ENCODE assay signal across 9 mouse cellular contexts in the genomic region with DNA sequence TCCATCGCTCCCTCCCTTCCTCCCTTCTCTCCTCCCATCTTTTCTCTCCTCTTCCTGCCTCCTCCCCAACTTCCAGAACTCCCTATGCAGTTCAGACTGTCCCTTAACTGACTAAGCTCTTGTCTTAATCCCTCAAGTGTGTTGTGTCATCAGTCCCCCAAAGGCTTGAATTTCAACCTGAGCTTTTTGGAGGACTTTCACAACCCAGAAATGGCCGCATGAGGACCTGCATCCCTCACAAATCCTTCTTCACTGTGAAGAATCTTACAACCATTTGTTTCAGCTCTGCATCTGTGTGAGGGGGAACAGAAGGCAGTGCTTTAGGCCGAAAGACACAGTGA. TPM values are rescaled to one million over a fixed set of nuclear protein-coding genes. Genes with fewer than 3 reads are reported as not detected.
DNase-seq lines count a peak whose midpoint lies in the region; ATAC-seq and TF ChIP-seq lines count a peak whose summit lies in the region.
"Had no signal": no experiment of that assay in that cellular context is flagged by ENCODE, and none has a peak within 500 bp of the region (broad histone marks: within the 10 kb centered on the region; RNA-seq: fewer than 3 reads in every experiment).

No protein-coding gene starts in this region.

- no peak overlapping the region for H3K9ac ChIP-seq in lung, embryonic 15.5 days
- H3K9ac ChIP-seq in forebrain, embryonic 13.5 days = peak overlapping the region; percentile 52; the same call in 1 of the 2 replicates
- no peak overlapping the region for H3K9ac ChIP-seq in stomach, embryonic 14.5 days (replicated peaks; ENCODE audit: low read depth, low read length)
- no peak overlapping the region for H3K9ac ChIP-seq in liver, postnatal 0 days (replicated peaks)

- WGBS in lung, embryonic 15.5 days = 38% methylated on average over 3 of the region's 3 CpGs
- WGBS in forebrain, embryonic 13.5 days = 50% methylated on average over 3 of the region's 3 CpGs
- WGBS in limb, embryonic 10.5 days = 46% methylated on average over 3 of the region's 3 CpGs
- WGBS in stomach, embryonic 14.5 days = 48% methylated on average over 3 of the region's 3 CpGs
- 43% methylated on average over 3 of the region's 3 CpGs for WGBS in liver, postnatal 0 days (ENCODE audit: insufficient replicate concordance)

- peak overlapping the region; percentile 51 for H3K4me2 ChIP-seq in lung, embryonic 15.5 days
- H3K4me2 ChIP-seq in forebrain, embryonic 13.5 days = peak overlapping the region; percentile 53
- peak overlapping the region; percentile 47 for H3K4me2 ChIP-seq in stomach, embryonic 14.5 days (replicated peaks; ENCODE audit: low read depth, low read length)
- no peak overlapping the region for H3K4me2 ChIP-seq in liver, postnatal 0 days (ENCODE audit: low read depth, low read length)

- TF ChIP-seq CTCF in liver, postnatal 0 days (IDR thresholded peaks at IDR 0.05; ENCODE audit: low read depth) = no peak

- H3K4me3 ChIP-seq in lung, embryonic 15.5 days = no peak overlapping the region
- no peak overlapping the region for H3K4me3 ChIP-seq in forebrain, embryonic 13.5 days
- H3K4me3 ChIP-seq in limb, embryonic 10.5 days = peak overlapping the region; percentile 44
- H3K4me3 ChIP-seq in stomach, embryonic 14.5 days (ENCODE audit: low read depth, low read length) = 0 out of 2 replicates have a peak overlapping the region, but pooled peaks have one; percentile 21
- no peak overlapping the region for H3K4me3 ChIP-seq in liver, postnatal 0 days (ENCODE audit: low read depth, low read length)

- no peak for TF ChIP-seq EP300 in liver, postnatal 0 days (IDR thresholded peaks at IDR 0.05; ENCODE audit: low read depth)

- H3K36me3 ChIP-seq in lung, embryonic 15.5 days = no peaks in the 10 kb centered on the region
- no peaks in the 10 kb centered on the region for H3K36me3 ChIP-seq in forebrain, embryonic 13.5 days (ENCODE audit: poor library complexity, severe bottlenecking)
- H3K36me3 ChIP-seq in limb, embryonic 10.5 days = no peaks in the 10 kb centered on the region
- no peaks in the 10 kb centered on the region for H3K36me3 ChIP-seq in stomach, embryonic 14.5 days (ENCODE audit: control insufficient read depth, insufficient read depth, low read length)
- no peaks in the 10 kb centered on the region for H3K36me3 ChIP-seq in liver, postnatal 0 days (replicated peaks; ENCODE audit: insufficient read depth, low read length)

- H3K27me3 ChIP-seq in lung, embryonic 15.5 days = no peaks in the 10 kb centered on the region
- peaks cover 4% of the 10 kb centered on the region; the same call in 1 of the 2 replicates for H3K27me3 ChIP-seq in forebrain, embryonic 13.5 days
- no peaks in the 10 kb centered on the region for H3K27me3 ChIP-seq in limb, embryonic 10.5 days (ENCODE audit: low read depth, poor library complexity, severe bottlenecking)
- no peaks in the 10 kb centered on the region for H3K27me3 ChIP-seq in stomach, embryonic 14.5 days (ENCODE audit: control insufficient read depth, insufficient read depth, low read length)
- no peaks in the 10 kb centered on the region for H3K27me3 ChIP-seq in liver, postnatal 0 days (ENCODE audit: insufficient read depth, low read length)

- H3K4me1 ChIP-seq in lung, embryonic 15.5 days = peaks cover 24% of the 10 kb centered on the region
- H3K4me1 ChIP-seq in forebrain, embryonic 13.5 days = peaks cover 16% of the 10 kb centered on the region
- H3K4me1 ChIP-seq in limb, embryonic 10.5 days = peaks cover 22% of the 10 kb centered on the region
- peaks cover 16% of the 10 kb centered on the region for H3K4me1 ChIP-seq in stomach, embryonic 14.5 days (ENCODE audit: control insufficient read depth, insufficient read depth, low read length)
- no peaks in the 10 kb centered on the region for H3K4me1 ChIP-seq in liver, postnatal 0 days (ENCODE audit: insufficient read depth)

- H3K9me3 ChIP-seq in lung, embryonic 15.5 days = no peaks in the 10 kb centered on the region
- H3K9me3 ChIP-seq in forebrain, embryonic 13.5 days (replicated peaks) = no peaks in the 10 kb centered on the region
- H3K9me3 ChIP-seq in limb, embryonic 10.5 days (replicated peaks) = no peaks in the 10 kb centered on the region
- H3K9me3 ChIP-seq in stomach, embryonic 14.5 days (ENCODE audit: control insufficient read depth, low read depth, low read length) = no peaks in the 10 kb centered on the region
- no peaks in the 10 kb centered on the region for H3K9me3 ChIP-seq in liver, postnatal 0 days (ENCODE audit: low read length)

- peak; percentile 43 for ATAC-seq in lung, embryonic 15.5 days (ENCODE audit: borderline replicate concordance, extremely low read depth, low FRiP score, low TSS enrichment)
- no peak for ATAC-seq in forebrain, embryonic 13.5 days
- ATAC-seq in stomach, embryonic 14.5 days (ENCODE audit: insufficient number of reproducible peaks, insufficient read depth, low FRiP score, low read depth) = no peak
- ATAC-seq in liver, postnatal 0 days = no peak

- no peak for DNase-seq in lung, postnatal 36 days
- no peak for DNase-seq in limb, embryonic 10.5 days (ENCODE audit: low spot score)
- no peak for DNase-seq in liver, postnatal 0 days
- no peak for DNase-seq in left cerebral cortex, adult 8-10 months (ENCODE audit: low spot score in 2 of 2)
- no peak for DNase-seq in T-cell, adult 2 months (ENCODE audit: low spot score)

- H3K27ac ChIP-seq in lung, embryonic 15.5 days = peak overlapping the region; percentile 97
- peak overlapping the region; percentile 69 for H3K27ac ChIP-seq in forebrain, embryonic 13.5 days
- peak overlapping the region; percentile 90 for H3K27ac ChIP-seq in limb, embryonic 10.5 days
- H3K27ac ChIP-seq in stomach, embryonic 14.5 days (ENCODE audit: low read length) = peak overlapping the region; percentile 96
- H3K27ac ChIP-seq in liver, postnatal 0 days (ENCODE audit: low read depth) = no peak overlapping the region

RNA-seq across cellular contexts. Expression of gene Cdrt4, which starts 15.4 kb away (rescaled TPM):
- polyA plus RNA-seq in lung, embryonic 15.5 days (2015; fragmentation: Nextera tagmentation; extraction: Ambion mirVana) = 0.36 and 0.62 TPM in 2 replicates
- not detected in 2 replicates for polyA plus RNA-seq in forebrain, embryonic 13.5 days (2015; fragmentation: Nextera tagmentation; extraction: Ambion mirVana)
- not detected in 2 replicates for polyA plus RNA-seq in limb, embryonic 10.5 days (2016; fragmentation: Nextera tagmentation; extraction: Ambion mirVana)
- not detected in 2 replicates for polyA plus RNA-seq in stomach, embryonic 14.5 days (2014; fragmentation: Nextera tagmentation; extraction: Ambion mirVana)
- not detected in 2 replicates for polyA plus RNA-seq in liver, postnatal 0 days (2015; fragmentation: Nextera tagmentation; extraction: Ambion mirVana)
- not detected for total RNA-seq in left cerebral cortex, adult 8-10 months (2022)
- total RNA-seq: left cerebral cortex, postnatal 10 days had no signal

Comparison
In these comparisons a context has a peak if more than half of its experiments do, and no peak if none do; other contexts are left out.
1. H3K4me3 ChIP-seq: peak in limb, embryonic 10.5 days (single experiment) and stomach, embryonic 14.5 days (single experiment); none in lung, embryonic 15.5 days (single experiment), forebrain, embryonic 13.5 days (single experiment) and liver, postnatal 0 days (single experiment).